Mouse (Mus musculus) T-helper 17 cell (primary cell): ENCODE results near the gene Dock3.

Experiments
- in situ Hi-C, 2 experiments: fragments of 300-600 bp; cut with MboI, MseI; formaldehyde crosslinking; loops; 1 replicate in 1 of 2; 2 replicates in 1 of 2; pipeline ENCODE4 v1.15.1; 2025; ENCODE audit warnings: high pct_unique_total_duplicates in 2 of 2

Dock3 gene

DNA sequence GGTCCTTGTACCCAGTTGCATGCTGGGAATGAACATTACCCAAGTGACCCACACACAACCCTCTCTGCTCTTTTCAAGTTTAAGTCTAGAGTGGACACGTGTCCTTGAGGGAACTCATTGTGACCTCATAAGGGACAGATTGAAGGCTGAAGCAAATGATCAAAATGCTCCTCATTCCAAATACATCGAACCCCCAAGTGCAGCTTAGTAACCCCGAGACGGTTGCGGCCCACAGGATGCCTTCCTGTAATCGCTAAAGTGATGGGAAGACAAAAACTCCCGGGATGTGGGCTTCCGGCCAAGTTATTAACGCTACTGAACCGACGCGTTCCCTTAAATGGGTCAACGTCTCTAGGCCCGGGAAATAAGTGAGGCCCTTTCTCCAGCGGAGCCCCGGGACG lies 340.4 kb downstream of the Dock3 start:
- in situ Hi-C loops, result loop anchor here (5.0 to 25.0 kb wide), 3 partner anchors 401 to 704 kb away; partner anchors contain the start of genes 6430571L13Rik (in 1 of the 2) and Ppm1m (in 1 of the 2)

DNA sequence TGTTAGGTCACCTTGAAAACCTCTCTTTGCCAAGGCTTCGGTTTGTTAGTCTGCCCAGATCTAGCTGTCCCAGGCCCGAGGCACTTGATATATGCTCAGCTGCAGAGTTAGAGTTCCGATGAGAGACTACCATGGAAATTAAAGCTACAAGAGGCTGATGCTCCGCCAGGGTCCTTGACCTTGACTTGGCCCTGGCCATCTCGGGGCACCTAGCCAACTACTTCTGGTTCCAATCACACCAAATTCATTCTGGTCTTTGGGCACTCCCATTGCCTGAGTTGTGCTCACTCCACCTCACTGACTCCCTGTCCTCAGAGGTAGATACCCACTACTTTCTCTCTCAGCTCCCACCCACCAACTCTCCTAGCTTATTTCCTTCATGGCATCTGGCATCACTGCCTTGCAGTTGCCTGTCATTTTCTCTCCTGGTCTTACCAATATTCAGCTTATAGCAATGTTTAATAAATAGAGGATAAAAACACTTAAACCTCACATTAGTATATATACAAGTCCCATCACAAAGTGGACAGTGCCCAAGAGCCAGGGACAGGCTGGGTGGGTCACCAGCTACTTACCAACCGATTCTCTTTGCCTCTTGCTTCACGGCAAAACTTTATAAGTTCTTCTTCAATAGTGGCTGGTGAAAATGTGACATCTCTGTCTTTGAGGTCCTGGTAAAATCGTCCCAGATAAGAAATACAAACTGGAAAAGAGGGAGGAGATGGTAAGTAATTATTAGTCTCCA lies 341.0 kb downstream of the Dock3 start:
- in situ Hi-C loops, result loop anchor here (5.0 to 25.0 kb wide), 3 partner anchors 402 to 703 kb away; partner anchors contain the start of genes 6430571L13Rik (in 1 of the 2) and Ppm1m (in 1 of the 2)

DNA sequence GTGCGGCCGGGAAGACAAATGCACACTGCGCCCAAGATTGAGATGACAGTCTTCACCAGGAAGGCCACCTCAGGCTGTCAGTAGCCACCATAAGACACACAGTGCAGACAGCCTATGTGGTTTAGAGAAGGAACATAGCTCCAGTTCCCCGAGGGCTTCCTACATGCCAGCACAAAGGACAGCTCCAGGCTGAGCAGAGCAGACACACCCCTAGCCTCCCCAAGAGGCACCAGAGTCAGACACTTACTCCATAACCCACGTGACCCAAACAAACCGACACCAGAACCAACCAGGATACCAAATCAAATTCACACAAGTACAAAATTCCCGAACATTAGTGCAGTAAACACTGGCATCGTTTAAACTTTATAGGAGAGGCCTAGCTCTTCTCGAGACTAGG lies 342.4 kb downstream of the Dock3 start:
- in situ Hi-C loops, result loop anchor here (5.0 to 25.0 kb wide), 4 partner anchors 217 to 1895 kb away; partner anchors contain the start of genes Ip6k2 (in 1 of the 2), Ppm1m (in 1 of the 2) and Slc25a20 (in 1 of the 2)

DNA sequence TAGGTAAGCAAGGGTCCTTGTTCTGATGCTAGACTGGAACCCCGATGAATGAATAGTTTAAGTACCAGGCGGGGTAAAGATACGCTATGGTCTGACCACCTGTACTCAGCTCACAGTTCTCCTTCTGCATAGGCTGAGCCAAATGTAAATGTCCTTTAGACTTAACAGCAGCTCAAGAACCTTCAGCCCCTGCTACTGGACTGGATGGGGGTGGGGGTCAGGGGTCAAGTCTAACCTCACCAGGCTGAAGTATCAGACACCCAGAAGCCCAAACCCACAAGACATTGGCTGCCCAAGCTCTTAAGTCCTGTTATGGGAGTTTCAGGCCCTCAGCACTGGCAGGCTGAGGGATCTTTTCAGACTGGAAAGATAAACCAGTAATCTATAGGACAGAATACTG lies 343.4 kb downstream of the Dock3 start:
- in situ Hi-C loops, result loop anchor here (5.0 to 25.0 kb wide), 4 partner anchors 216 to 1896 kb away; partner anchors contain the start of genes Ip6k2 (in 1 of the 2), Ppm1m (in 1 of the 2) and Slc25a20 (in 1 of the 2)

DNA sequence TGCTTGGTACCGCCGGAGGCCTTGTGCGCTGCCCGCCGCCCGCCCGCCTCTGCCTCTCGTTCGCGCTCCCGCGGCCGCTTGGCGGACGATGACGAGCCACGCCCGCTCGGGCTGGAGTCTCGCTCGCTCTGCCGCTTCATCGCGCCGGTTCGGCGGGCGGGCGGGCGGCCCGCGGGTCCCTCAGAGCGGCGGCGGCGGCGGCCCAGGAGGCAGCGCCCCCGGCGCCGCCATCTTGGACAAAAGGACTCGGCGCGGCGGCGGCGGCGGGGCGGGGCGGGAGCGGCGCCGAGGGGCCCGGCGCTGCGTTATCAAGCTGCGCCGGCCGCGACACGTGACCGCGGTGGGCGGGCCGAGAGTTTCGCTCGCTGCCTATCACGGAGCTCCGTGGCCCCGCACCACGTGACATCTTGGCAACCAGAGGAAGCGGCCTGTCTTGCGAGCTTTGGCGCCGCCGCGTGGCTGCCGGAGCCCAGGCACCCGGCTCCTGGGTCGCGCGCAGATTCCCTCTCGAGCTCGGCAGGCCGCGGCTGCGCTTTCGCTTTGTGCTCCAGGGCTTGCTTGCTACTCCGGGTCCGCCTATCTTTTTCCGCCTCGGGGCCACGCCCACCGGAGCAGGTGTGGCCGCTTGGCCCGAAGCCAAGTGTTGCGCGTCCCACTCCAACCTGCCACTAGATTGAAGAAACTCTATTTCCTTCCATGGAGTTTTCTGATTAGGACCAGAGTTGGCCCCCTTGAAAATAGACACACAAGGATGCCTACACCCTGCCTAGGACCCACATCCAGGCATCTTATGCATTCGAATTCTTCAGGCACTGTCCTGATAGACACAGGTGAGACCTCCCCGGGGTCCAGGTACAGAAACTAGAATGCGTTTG lies 344.6 kb downstream of the Dock3 start, which contains the start of gene Rbm15b:
TSS of gene Rbm15b (minus strand) at position 601 of the 875 bp plus-strand sequence.
- in situ Hi-C loops, result loop anchor here (5.0 to 25.0 kb wide), 4 partner anchors 215 to 1898 kb away; partner anchors contain the start of genes Ip6k2 (in 1 of the 2), Ppm1m (in 1 of the 2) and Slc25a20 (in 1 of the 2)

DNA sequence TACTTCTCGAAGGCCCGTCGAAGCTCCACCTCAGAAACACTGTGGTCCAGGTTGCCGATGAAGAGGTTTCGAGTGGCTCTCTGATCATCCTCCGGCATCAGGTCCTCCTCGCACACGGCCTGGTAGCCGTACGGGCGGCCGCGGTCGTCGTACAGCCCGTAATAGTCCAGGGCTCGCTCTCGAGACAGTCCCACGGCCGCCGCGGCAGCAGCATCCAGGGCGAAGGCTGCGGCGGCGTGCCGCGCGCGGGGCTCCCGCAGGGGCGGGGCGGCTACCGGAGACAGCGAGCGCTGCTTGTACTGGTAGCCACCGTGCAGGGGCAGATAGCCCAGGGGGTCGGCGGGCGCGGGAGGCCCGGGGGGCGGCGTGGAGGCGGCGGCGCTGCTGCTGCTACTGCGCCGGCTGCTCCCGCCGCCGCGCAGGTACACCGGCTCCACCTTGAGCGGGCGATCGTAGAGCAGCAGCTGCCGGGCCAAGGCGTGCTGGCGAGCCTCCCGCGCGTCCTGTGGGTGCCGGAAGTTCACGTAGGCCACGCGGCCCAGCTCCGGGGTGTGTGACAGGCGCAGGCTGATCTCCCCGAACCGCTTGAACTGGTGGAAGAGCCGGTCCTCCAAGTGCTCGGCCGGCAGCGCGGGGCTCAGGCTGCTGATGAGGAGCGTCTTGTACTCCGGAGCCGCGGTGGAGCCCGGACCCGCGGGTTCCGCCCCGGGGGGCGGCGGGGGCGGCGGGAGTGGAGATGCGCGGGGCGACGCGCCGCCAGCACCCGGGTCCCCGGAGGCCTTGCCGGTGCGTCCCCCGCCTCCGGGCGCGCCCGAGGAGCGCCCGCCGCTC lies 345.6 kb downstream of the Dock3 start:
- in situ Hi-C loops, result loop anchor here (5.0 to 25.0 kb wide), 4 partner anchors 214 to 1899 kb away; partner anchors contain the start of genes Ip6k2 (in 1 of the 2), Ppm1m (in 1 of the 2) and Slc25a20 (in 1 of the 2)

DNA sequence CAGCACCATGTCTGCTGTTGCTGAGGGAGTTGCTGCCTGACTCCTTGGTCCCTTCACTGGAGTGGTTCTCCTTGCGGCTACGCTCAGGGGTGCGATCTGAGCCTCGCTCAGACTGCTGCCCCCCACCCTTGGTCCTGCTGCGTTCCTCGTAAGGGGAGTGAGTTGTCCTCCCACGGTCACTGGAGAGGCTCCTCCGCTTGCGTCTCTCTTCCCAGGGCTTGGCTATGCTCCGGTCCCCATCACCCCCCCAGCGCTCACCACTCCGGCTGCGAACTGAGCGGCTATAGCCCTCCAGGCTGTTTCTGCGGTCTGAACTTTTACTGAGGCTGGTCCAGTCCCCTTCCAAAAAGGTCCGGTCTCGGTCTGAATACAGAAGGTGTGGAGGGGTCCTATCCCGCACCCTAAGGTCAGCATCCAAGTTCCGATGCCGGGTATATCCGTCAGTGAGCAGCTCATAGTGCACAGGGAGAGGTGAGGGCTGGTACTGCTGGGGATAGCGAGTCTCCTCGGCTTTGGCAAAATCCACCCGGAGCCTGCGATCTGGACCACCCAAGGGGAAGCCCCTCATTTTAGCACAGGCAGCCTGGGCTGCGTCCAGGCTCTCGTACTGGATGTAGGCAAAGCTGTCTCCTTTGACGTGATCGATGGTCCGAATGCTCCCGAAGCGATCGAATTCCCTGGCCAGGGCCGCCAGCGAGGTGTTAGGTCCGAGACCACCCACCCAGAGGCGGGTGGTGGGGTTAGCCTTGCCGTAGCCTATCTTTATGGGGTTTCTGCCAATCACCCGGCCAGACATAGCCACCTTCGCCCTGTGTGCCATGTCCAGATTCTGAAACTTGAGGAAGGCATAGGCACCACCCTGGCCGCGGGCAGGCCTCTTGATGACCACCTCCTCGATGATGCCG lies 346.5 kb downstream of the Dock3 start:
- in situ Hi-C loops, result loop anchor here (5.0 to 25.0 kb wide), 5 partner anchors 198 to 1900 kb away; partner anchors contain the start of genes Ip6k2 (in 1 of the 2), Ppm1m (in 1 of the 2), Slc25a20 (in 1 of the 2) and Tex264 (in 1 of the 2)

DNA sequence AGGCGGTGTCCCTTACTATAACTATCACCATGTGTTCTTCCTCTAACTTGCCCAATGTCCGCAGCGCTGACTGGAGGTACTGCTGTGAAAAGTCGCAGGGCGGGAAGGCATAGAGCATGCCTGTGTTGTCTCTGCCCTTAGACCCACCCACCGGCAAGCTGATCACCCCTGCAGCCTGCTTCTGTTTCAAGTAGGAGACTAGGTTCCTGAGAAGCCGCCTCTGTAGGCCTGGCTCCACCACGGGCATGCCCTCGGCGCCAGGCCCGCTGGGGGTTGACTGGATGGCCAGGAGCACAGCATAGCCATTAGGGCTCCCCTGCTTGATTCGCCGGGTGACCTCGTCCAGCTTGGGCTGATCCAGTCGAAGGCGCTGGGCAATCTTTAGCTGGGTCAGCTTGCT lies 347.4 kb downstream of the Dock3 start:
- in situ Hi-C loops, result loop anchor here in 1 of 2 experiments (5.0 to 25.0 kb wide), 4 partner anchors 197 to 1900 kb away; partner anchors contain the start of genes Ip6k2, Ppm1m, Slc25a20 and Tex264

DNA sequence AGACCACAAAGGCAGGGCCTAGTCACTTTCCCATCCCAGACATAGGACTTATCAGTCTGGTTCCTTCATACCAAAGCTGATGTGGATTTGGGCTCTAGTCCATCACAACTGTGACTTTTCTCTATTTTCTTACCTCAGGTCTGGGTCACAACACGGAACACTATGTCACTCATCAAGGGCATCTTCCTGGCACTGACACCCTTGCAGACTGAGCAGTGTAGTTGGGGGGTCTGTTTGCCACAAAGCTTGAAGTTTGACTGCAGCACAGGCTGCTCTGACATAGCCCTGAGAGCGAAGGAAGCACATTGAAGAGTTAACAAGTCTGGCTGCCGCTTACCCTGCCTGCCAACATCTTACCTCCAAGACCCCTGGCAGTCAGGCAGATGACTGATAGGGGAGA lies 348.6 kb downstream of the Dock3 start:
- in situ Hi-C loops, result loop anchor here in 1 of 2 experiments (5.0 to 25.0 kb wide), 4 partner anchors 196 to 1902 kb away; partner anchors contain the start of genes Ip6k2, Ppm1m, Slc25a20 and Tex264

DNA sequence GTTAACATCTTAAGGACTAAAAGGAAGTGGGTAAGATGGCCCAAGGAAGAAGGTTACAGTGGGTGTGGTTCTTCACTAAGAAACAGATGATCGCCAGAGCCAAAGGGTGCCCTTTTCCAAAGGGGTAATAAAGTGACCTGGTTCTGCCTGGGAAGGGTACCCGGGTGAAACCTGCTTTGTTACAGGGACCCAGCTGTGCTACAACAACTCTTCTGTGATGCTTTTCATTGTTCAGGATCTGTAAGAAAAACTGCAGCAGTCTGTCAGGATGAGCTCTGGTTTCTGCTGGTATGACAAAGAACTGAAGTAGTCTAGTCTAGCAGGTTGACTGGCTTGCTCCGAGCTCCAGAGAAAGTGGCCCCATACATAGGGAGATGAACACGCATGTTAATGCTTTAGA lies 349.5 kb downstream of the Dock3 start:
- in situ Hi-C loops, result loop anchor here in 1 of 2 experiments (5.0 to 25.0 kb wide), 4 partner anchors 195 to 1903 kb away; partner anchors contain the start of genes Ip6k2, Ppm1m, Slc25a20 and Tex264

DNA sequence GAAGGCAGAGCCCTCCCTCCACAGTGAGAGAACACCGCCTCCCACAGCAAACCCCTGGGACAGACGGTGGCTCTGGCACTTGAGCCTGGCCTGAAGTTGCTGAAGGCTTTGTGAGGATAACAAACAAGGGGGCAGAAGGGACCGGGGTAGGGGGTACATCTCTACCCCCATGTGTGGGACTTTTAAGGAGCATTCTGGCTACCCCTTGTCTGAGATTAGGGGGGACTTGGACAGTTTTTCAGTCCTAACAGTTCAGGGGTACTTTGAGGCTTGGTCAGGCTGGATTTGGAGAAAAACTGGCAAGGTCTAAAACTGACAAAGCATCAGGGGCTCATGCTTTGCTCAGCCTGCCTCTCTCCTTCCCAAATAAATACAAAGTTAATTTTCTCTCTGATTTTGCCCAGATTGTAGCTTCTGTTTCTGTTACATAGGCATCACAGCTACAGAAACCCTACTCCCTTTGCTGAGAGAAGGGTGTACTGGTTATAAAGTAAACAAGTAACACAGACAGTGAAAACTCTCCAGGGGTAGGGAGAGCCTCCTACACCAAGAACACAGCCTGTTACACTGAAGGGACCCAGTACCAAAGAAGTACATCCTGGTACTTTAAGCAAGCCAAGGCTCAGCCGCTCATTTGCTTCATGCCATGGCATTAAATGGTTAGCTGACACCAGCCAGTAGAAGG lies 350.5 kb downstream of the Dock3 start:
- in situ Hi-C loops, result loop anchor here in 1 of 2 experiments (5.0 to 25.0 kb wide), 4 partner anchors 194 to 1904 kb away; partner anchors contain the start of genes Ip6k2, Ppm1m, Slc25a20 and Tex264

DNA sequence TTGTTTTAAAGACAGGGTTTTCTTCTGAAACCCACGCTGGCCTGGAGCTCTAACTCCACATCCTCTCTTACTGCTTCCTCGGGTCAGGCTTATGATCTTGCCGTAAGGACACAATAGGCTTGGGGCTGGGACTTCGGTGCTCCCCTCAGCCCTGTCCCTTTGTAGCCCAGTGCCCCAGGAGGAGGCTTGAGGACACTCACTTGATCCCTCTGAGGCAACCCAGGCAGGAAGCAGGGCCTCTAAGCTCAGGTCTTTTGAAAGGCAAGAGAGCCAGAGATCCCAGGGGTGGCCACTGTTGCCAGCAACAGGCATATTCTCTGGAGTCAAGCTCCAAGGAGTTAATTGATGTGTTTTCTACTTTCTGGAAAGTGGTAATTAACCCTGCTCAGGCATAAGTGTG lies 352.2 kb downstream of the Dock3 start:
- in situ Hi-C loops, result loop anchor here in 1 of 2 experiments (5.0 to 25.0 kb wide), 2 partner anchors 42 to 692 kb away; partner anchors contain the start of gene Ppm1m

DNA sequence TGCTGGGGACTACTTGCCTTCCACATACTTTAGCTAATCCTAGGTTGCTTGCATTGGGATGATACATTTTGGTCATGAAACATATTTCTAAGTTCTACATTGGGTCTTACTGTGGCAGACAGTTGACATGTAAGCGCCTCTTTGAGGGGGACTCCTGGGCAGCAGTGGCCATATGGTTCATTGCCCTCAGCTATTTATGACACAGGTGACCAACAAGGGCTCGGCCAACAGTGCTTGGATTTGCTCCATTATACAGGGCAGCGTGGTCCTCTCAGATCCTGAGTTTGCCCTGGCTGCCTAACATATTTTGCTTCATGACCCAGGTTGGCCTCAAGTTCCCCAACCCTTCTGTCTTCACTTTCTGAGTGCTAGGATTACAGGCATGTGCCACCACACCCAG lies 355.0 kb downstream of the Dock3 start:
- in situ Hi-C loops, result loop anchor here in 1 of 2 experiments (5.0 to 25.0 kb wide), 2 partner anchors 39 to 689 kb away; partner anchors contain the start of gene Ppm1m

DNA sequence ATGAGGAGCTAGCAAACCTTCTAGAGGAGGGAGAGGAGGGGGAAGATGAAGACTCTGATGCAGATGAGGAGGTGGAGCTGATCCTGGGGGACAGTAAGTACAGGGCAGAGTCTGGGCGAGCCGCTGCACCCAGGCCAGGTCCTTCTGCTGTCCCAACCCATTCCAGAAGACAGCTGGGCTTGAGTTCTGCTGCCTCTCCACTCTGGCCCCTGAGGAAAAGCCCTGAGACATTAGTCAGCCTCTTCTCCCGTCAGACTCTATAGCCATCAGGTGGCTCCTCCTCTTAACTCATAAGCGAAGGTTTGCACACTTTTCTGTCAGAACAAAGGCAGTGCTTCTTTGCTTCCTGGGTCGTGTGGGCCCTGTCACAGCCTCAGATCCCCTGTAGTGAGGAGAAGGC lies 357.5 kb downstream of the Dock3 start:
- in situ Hi-C loops, result loop anchor here (5.0 to 25.0 kb wide), 2 partner anchors 42 to 863 kb away; no protein-coding TSS in a partner anchor

DNA sequence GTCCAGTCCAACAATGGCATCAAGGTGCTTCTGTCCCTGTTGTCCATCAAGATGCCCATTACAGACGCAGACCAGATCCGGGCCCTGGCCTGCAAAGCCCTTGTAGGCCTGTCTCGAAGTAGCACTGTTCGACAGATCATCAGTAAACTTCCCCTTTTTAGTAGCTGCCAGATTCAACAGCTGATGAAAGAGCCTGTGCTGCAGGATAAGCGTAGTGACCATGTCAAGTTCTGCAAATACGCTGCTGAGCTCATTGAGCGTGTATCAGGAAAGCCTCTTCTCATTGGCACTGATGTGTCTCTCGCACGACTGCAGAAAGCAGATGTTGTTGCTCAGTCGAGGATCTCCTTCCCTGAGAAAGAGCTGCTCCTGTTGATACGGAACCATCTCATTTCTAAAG lies 373.7 kb downstream of the Dock3 start:
- in situ Hi-C loops, result loop anchor here in 1 of 2 experiments (25.0 kb wide), 1 partner anchor 879 kb away; no protein-coding TSS in a partner anchor

DNA sequence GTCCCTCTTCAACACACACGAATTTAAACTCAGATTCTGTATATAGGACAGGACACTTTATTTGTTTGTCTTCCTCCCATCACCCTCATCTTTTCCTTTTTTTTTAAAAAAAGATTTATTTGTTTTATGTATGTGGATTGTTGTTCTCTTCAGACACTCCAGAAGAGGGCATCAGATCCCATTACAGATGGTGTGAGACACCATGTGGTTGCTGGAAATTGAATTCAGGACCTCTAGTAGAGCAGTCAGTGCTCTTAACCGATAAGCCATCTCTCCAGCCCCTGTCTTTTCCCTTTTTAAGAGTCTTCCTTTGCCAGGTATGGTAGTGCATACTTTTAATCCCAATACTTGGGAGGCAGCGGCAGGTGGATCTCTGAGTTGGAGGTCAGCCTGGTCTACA lies 375.0 kb downstream of the Dock3 start:
- in situ Hi-C loops, result loop anchor here in 1 of 2 experiments (25.0 kb wide), 1 partner anchor 881 kb away; no protein-coding TSS in a partner anchor
